Mouse (Mus musculus) forebrain, embryonic 13.5 days (tissue): ENCODE measurements at regions not wholly inside any gene's neighbourhood (a gene's known extent, or its start where the extent isn't known, plus 50 kb on each side); places are given as distances from the start of the nearest gene placed in this dataset.

ENCODE experiments used
- ATAC-seq: fragments of 200-750 bp; cut with Nextera tagmentation; 2 replicates; pipeline ENCODE4 v1.8.0; 2017
- H3K27ac ChIP-seq: fragments of 300-500 bp; sonication (generic); 2 replicates; pipeline ENCODE4 v1.5.1; 2015; ENCODE audit warnings: inconsistent platforms, mild to moderate bottlenecking, moderate library complexity
- H3K27me3 ChIP-seq: fragments of 300-500 bp; sonication (generic); 2 replicates; pipeline ENCODE4 v1.6.1; 2015; ENCODE audit warnings: mild to moderate bottlenecking, inconsistent platforms
- H3K36me3 ChIP-seq: fragments of 300-500 bp; sonication (generic); 2 replicates; pipeline ENCODE4 v1.6.1; 2015; ENCODE audit warnings: mild to moderate bottlenecking, inconsistent platforms; ENCODE audit not compliant: poor library complexity, severe bottlenecking
- H3K4me1 ChIP-seq: fragments of 300-500 bp; sonication (generic); 2 replicates; pipeline ENCODE4 v1.6.1; 2015; ENCODE audit warnings: inconsistent platforms
- H3K4me2 ChIP-seq: fragments of 300-500 bp; sonication (generic); 2 replicates; pipeline ENCODE4 v1.6.1; 2015; ENCODE audit warnings: inconsistent platforms, mild to moderate bottlenecking, moderate library complexity
- H3K4me3 ChIP-seq: fragments of 300-500 bp; sonication (generic); 2 replicates; pipeline ENCODE4 v1.5.1; 2015; ENCODE audit warnings: mild to moderate bottlenecking, inconsistent platforms
- H3K9ac ChIP-seq: fragments of 300-500 bp; sonication (generic); 2 replicates; pipeline ENCODE4 v1.6.1; 2015; ENCODE audit warnings: mild to moderate bottlenecking, inconsistent platforms
- H3K9me3 ChIP-seq: fragments of 300-500 bp; sonication (generic); replicated peaks from 2 replicates; pipeline ENCODE4 v1.6.1; 2016; ENCODE audit warnings: inconsistent platforms
- WGBS: fragments of 180-500 bp; shearing (Covaris S2); methylation state at CpG from one replicate; pipeline ENCODE4 v1.1.7; 2015; 5-methylcytosine and 5-hydroxymethylcytosine counted together

- no peak overlapping the region for H3K9ac ChIP-seq
- no peak overlapping the region for H3K4me2 ChIP-seq
- H3K27ac ChIP-seq, result no peak overlapping the region
- H3K4me1 ChIP-seq, result no peaks in the 10 kb centered on the region
- H3K27me3 ChIP-seq, result no peaks in the 10 kb centered on the region
- ATAC-seq, result no peak
- 88% methylated on average over 1 of the region's 1 CpGs for WGBS
- H3K36me3 ChIP-seq, result no peaks in the 10 kb centered on the region
- H3K4me3 ChIP-seq, result no peak overlapping the region
- no peaks in the 10 kb centered on the region for H3K9me3 ChIP-seq
Observed at GRCm38 (mm10) chr6:94925408-94925807, 191.6 kb upstream of the Kbtbd8 start.

GRCm38 (mm10) chr6:94924338-94925039 lies 192.6 kb upstream of the Kbtbd8 start:
- H3K9ac ChIP-seq, result no peak overlapping the region
- no peak for ATAC-seq
- H3K27me3 ChIP-seq, result no peaks in the 10 kb centered on the region
- H3K27ac ChIP-seq, result no peak overlapping the region
- H3K4me2 ChIP-seq, result no peak overlapping the region
- WGBS, result 92% methylated on average over 11 of the region's 11 CpGs
- no peaks in the 10 kb centered on the region for H3K4me1 ChIP-seq
- H3K36me3 ChIP-seq, result no peaks in the 10 kb centered on the region
- no peak overlapping the region for H3K4me3 ChIP-seq
- no peaks in the 10 kb centered on the region for H3K9me3 ChIP-seq

- no peak overlapping the region for H3K27ac ChIP-seq
- WGBS, result 76% methylated on average over 2 of the region's 2 CpGs
- ATAC-seq, result no peak
- H3K9ac ChIP-seq, result no peak overlapping the region
- no peaks in the 10 kb centered on the region for H3K9me3 ChIP-seq
- H3K4me2 ChIP-seq, result no peak overlapping the region
- H3K4me3 ChIP-seq, result no peak overlapping the region
- H3K4me1 ChIP-seq, result no peaks in the 10 kb centered on the region
- H3K27me3 ChIP-seq, result no peaks in the 10 kb centered on the region
- H3K36me3 ChIP-seq, result no peaks in the 10 kb centered on the region
Observed at GRCm38 (mm10) chr6:94921741-94922140, 195.3 kb upstream of the Kbtbd8 start.

GRCm38 (mm10) chr6:94920770-94921169 lies 196.3 kb upstream of the Kbtbd8 start:
- H3K9ac ChIP-seq, result no peak overlapping the region
- H3K9me3 ChIP-seq, result no peaks in the 10 kb centered on the region
- no peak overlapping the region for H3K27ac ChIP-seq
- H3K27me3 ChIP-seq, result no peaks in the 10 kb centered on the region
- no peaks in the 10 kb centered on the region; the same call in 1 of the 2 replicates for H3K4me1 ChIP-seq
- no peak overlapping the region for H3K4me2 ChIP-seq
- no peak overlapping the region for H3K4me3 ChIP-seq
- 96% methylated on average over 2 of the region's 2 CpGs for WGBS
- ATAC-seq, result no peak
- no peaks in the 10 kb centered on the region for H3K36me3 ChIP-seq

GRCm38 (mm10) chr6:94919194-94919743 lies 197.8 kb upstream of the Kbtbd8 start:
- Histone ChIP-seq H3K4me3 (no peak overlapping the region), H3K9ac (no peak overlapping the region), H3K4me1 (no peaks in the 10 kb centered on the region; the same call in 1 of the 2 replicates), H3K27me3 (no peaks in the 10 kb centered on the region), H3K4me2 (no peak overlapping the region), H3K27ac (no peak overlapping the region), H3K9me3 (no peaks in the 10 kb centered on the region), H3K36me3 (no peaks in the 10 kb centered on the region)
- 92% methylated on average over 5 of the region's 5 CpGs for WGBS
- ATAC-seq, result no peak

- 67% methylated on average over 8 of the region's 8 CpGs for WGBS
Observed at GRCm38 (mm10) chr6:94915842-94916620, 201.0 kb upstream of the Kbtbd8 start.

GRCm38 (mm10) chr6:94911836-94912235 lies 205.2 kb upstream of the Kbtbd8 start:
- WGBS, result 52% methylated on average over 3 of the region's 3 CpGs
- H3K27me3 ChIP-seq, result no peaks in the 10 kb centered on the region
- H3K36me3 ChIP-seq, result no peaks in the 10 kb centered on the region
- no peak overlapping the region for H3K4me2 ChIP-seq
- peaks cover 10% of the 10 kb centered on the region for H3K4me1 ChIP-seq
- ATAC-seq, result 0 out of 2 replicates have a peak, but pooled peaks have one; percentile 41
- no peak overlapping the region for H3K27ac ChIP-seq
- no peaks in the 10 kb centered on the region for H3K9me3 ChIP-seq
- H3K9ac ChIP-seq, result no peak overlapping the region
- no peak overlapping the region for H3K4me3 ChIP-seq

More at GRCm38 (mm10) chr6:94915842-94916620, 201.0 kb upstream of the Kbtbd8 start:
- Histone ChIP-seq H3K36me3 (no peaks in the 10 kb centered on the region), H3K9me3 (no peaks in the 10 kb centered on the region), H3K27me3 (no peaks in the 10 kb centered on the region), H3K4me1 (peaks cover 10% of the 10 kb centered on the region), H3K9ac (no peak overlapping the region), H3K4me3 (no peak overlapping the region), H3K27ac (no peak overlapping the region), H3K4me2 (no peak overlapping the region)
- no peak for ATAC-seq

- no peak overlapping the region for H3K4me3 ChIP-seq
- no peak overlapping the region for H3K27ac ChIP-seq
- ATAC-seq, result no peak
- no peaks in the 10 kb centered on the region for H3K36me3 ChIP-seq
- H3K27me3 ChIP-seq, result no peaks in the 10 kb centered on the region
- H3K9ac ChIP-seq, result no peak overlapping the region
- peaks cover 10% of the 10 kb centered on the region for H3K4me1 ChIP-seq
- 60% methylated on average over 9 of the region's 9 CpGs for WGBS
- no peak overlapping the region for H3K4me2 ChIP-seq
- H3K9me3 ChIP-seq, result no peaks in the 10 kb centered on the region
Observed at GRCm38 (mm10) chr6:94911374-94911773, 205.7 kb upstream of the Kbtbd8 start.

- Histone ChIP-seq H3K9me3 (no peaks in the 10 kb centered on the region), H3K36me3 (no peaks in the 10 kb centered on the region), H3K27ac (no peak overlapping the region), H3K9ac (no peak overlapping the region), H3K27me3 (no peaks in the 10 kb centered on the region), H3K4me1 (peaks cover 11% of the 10 kb centered on the region; the same call in 1 of the 2 replicates), H3K4me3 (no peak overlapping the region), H3K4me2 (no peak overlapping the region)
- 90% methylated on average over 4 of the region's 4 CpGs for WGBS
- no peak for ATAC-seq
Observed at GRCm38 (mm10) chr6:94900862-94901261, 200.9 kb upstream of the Lrig1 start.

- 56% methylated on average over 9 of the region's 9 CpGs for WGBS
- no peak for ATAC-seq
- no peaks in the 10 kb centered on the region for H3K36me3 ChIP-seq
Observed at GRCm38 (mm10) chr6:94898881-94899280, 198.9 kb upstream of the Lrig1 start.

GRCm38 (mm10) chr6:94890165-94890564 lies 190.2 kb upstream of the Lrig1 start:
- no peak overlapping the region for H3K4me2 ChIP-seq
- no peaks in the 10 kb centered on the region for H3K27me3 ChIP-seq
- H3K9me3 ChIP-seq, result no peaks in the 10 kb centered on the region
- H3K9ac ChIP-seq, result no peak overlapping the region
- no peak overlapping the region for H3K27ac ChIP-seq
- WGBS, result 80% methylated on average over 3 of the region's 3 CpGs
- H3K4me3 ChIP-seq, result no peak overlapping the region
- ATAC-seq, result no peak
- no peaks in the 10 kb centered on the region for H3K36me3 ChIP-seq
- H3K4me1 ChIP-seq, result no peaks in the 10 kb centered on the region

More at GRCm38 (mm10) chr6:94898881-94899280, 198.9 kb upstream of the Lrig1 start:
- Histone ChIP-seq H3K4me1 (peaks cover 11% of the 10 kb centered on the region; the same call in 1 of the 2 replicates), H3K4me2 (no peak overlapping the region), H3K4me3 (no peak overlapping the region), H3K9ac (no peak overlapping the region), H3K27ac (no peak overlapping the region), H3K27me3 (no peaks in the 10 kb centered on the region), H3K9me3 (no peaks in the 10 kb centered on the region)

GRCm38 (mm10) chr6:94889271-94889670 lies 189.3 kb upstream of the Lrig1 start:
- no peak for ATAC-seq
- Histone ChIP-seq H3K27me3 (no peaks in the 10 kb centered on the region), H3K9ac (no peak overlapping the region), H3K36me3 (no peaks in the 10 kb centered on the region), H3K4me3 (no peak overlapping the region), H3K4me1 (no peaks in the 10 kb centered on the region), H3K4me2 (no peak overlapping the region), H3K27ac (no peak overlapping the region), H3K9me3 (no peaks in the 10 kb centered on the region)
- 91% methylated on average over 10 of the region's 10 CpGs for WGBS
